Comparison of ENCODE assay signal across 8 mouse cellular contexts in the genomic region with DNA sequence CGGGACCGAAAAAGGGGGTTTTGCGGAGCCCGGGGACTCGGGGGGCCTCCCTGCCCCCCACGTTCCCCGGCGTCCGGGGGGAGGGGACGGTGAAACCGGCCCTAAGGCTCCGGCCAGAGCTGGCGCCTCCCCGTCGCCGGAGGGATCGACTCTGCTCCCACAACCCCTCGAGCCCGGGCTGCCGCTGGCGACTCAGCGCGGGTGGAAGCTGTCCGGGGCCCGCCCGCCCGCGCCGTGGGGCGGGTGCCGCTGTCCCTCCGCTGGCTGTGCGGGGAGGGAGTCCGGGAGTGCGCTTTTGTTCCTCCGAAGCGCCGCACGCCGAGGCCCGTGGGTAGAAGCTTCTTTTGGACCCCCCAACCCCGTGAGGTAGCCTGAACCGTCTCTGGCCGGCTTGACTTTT. TPM values are rescaled to one million over a fixed set of nuclear protein-coding genes. Genes with fewer than 3 reads are reported as not detected.
DNase-seq lines count a peak whose midpoint lies in the region; ATAC-seq lines count a peak whose summit lies in the region.

No protein-coding gene starts in this region.

- H3K9me3 ChIP-seq in hindbrain, embryonic 11.5 days (ENCODE audit: control insufficient read depth, low read length): no peaks in the 10 kb centered on the region
- no peaks in the 10 kb centered on the region for H3K9me3 ChIP-seq in liver, embryonic 12.5 days (replicated peaks)
- H3K9me3 ChIP-seq in neural tube, embryonic 13.5 days: no peaks in the 10 kb centered on the region

- peaks cover 3% of the 10 kb centered on the region; the same call in 1 of the 2 replicates for H3K4me1 ChIP-seq in hindbrain, embryonic 11.5 days (replicated peaks; ENCODE audit: control insufficient read depth, insufficient read depth, low read length)
- H3K4me1 ChIP-seq in liver, embryonic 12.5 days: peaks cover 27% of the 10 kb centered on the region
- H3K4me1 ChIP-seq in neural tube, embryonic 13.5 days (replicated peaks): peaks cover 24% of the 10 kb centered on the region

- 0 out of 2 replicates have a peak, but pooled peaks have one; percentile 35 for ATAC-seq in hindbrain, embryonic 11.5 days (ENCODE audit: low FRiP score)
- peak; percentile 66 for ATAC-seq in liver, embryonic 12.5 days
- ATAC-seq in neural tube, embryonic 13.5 days (ENCODE audit: low read depth): peak; percentile 24; the same call in 1 of the 2 replicates

- H3K27ac ChIP-seq in hindbrain, embryonic 11.5 days (ENCODE audit: low read depth, low read length): 0 out of 2 replicates have a peak overlapping the region, but pooled peaks have one; percentile 65
- peak overlapping the region; percentile 82 for H3K27ac ChIP-seq in liver, embryonic 12.5 days
- peak overlapping the region; percentile 83 for H3K27ac ChIP-seq in neural tube, embryonic 13.5 days (replicated peaks)

- 0% methylated on average over 39 of the region's 44 CpGs for WGBS in hindbrain, embryonic 11.5 days
- 1% methylated on average over 44 of the region's 44 CpGs for WGBS in liver, embryonic 12.5 days (ENCODE audit: insufficient replicate concordance)
- WGBS in neural tube, embryonic 13.5 days: 1% methylated on average over 44 of the region's 44 CpGs

- DNase-seq in adrenal gland, adult 18-20 months (ENCODE audit: low spot score in 2 of 2): peak; percentile 13 to 32
- no peak for DNase-seq in adrenal gland, adult 8-10 months
- DNase-seq in 3134 (ENCODE audit: extremely low read depth, insufficient read length, low spot score): peak; percentile 12
- peak; percentile 26 for DNase-seq in c-Kit-negative CD71-positive TER-119-positive erythroid progenitor cells, embryonic 14.5 days (ENCODE audit: low read depth, low spot score)
- peak; percentile 21 for DNase-seq in hindbrain, embryonic 11.5 days (ENCODE audit: low spot score)
- no peak for DNase-seq in layer of hippocampus, adult 8-10 months (ENCODE audit: low spot score in 2 of 2)

- H3K4me2 ChIP-seq in hindbrain, embryonic 11.5 days (replicated peaks; ENCODE audit: low read depth, low read length): peak overlapping the region; percentile 95
- H3K4me2 ChIP-seq in liver, embryonic 12.5 days: peak overlapping the region; percentile 95
- peak overlapping the region; percentile 98 for H3K4me2 ChIP-seq in neural tube, embryonic 13.5 days

- H3K9ac ChIP-seq in hindbrain, embryonic 11.5 days (ENCODE audit: low read depth, low read length): peak overlapping the region; percentile 87
- H3K9ac ChIP-seq in liver, embryonic 12.5 days: peak overlapping the region; percentile 96
- peak overlapping the region; percentile 97 for H3K9ac ChIP-seq in neural tube, embryonic 13.5 days

- H3K27me3 ChIP-seq in hindbrain, embryonic 11.5 days (ENCODE audit: control insufficient read depth, insufficient read depth, low read length): no peaks in the 10 kb centered on the region
- H3K27me3 ChIP-seq in liver, embryonic 12.5 days (replicated peaks): peaks cover 25% of the 10 kb centered on the region
- H3K27me3 ChIP-seq in neural tube, embryonic 13.5 days: peaks cover 15% of the 10 kb centered on the region; the same call in 1 of the 2 replicates

- peaks cover 7% of the 10 kb centered on the region; the same call in 1 of the 2 replicates for H3K36me3 ChIP-seq in hindbrain, embryonic 11.5 days (ENCODE audit: control insufficient read depth, insufficient read depth, low read length)
- peaks cover 37% of the 10 kb centered on the region for H3K36me3 ChIP-seq in liver, embryonic 12.5 days
- H3K36me3 ChIP-seq in neural tube, embryonic 13.5 days: peaks cover 36% of the 10 kb centered on the region

- H3K4me3 ChIP-seq in hindbrain, embryonic 11.5 days (ENCODE audit: low read depth, low read length): peak overlapping the region; percentile 100
- H3K4me3 ChIP-seq in liver, embryonic 12.5 days: peak overlapping the region; percentile 99
- peak overlapping the region; percentile 100 for H3K4me3 ChIP-seq in neural tube, embryonic 13.5 days

RNA-seq across cellular contexts. Expression of a gene that starts 0.7 kb away (rescaled TPM):
- total RNA-seq in adrenal gland, adult 18-20 months (2021): 10 to 100 TPM; 47.7 to 58.3 TPM
- 100 to 1,000 TPM in 1 of 4 experiments, 10 to 100 TPM in 3; 46.9 to 101 (median 65.6) TPM for total RNA-seq in adrenal gland, adult 8-10 months (2022)
- polyA plus RNA-seq in hindbrain, embryonic 11.5 days (2014; fragmentation: Nextera tagmentation; extraction: Ambion mirVana): 46.1 and 59.0 TPM in 2 replicates
- polyA plus RNA-seq in liver, embryonic 12.5 days (2016; fragmentation: Nextera tagmentation; extraction: Ambion mirVana): 29.7 and 31.3 TPM in 2 replicates
- 42.8 and 57.3 TPM in 2 replicates for polyA plus RNA-seq in neural tube, embryonic 13.5 days (2015; fragmentation: Nextera tagmentation; extraction: Ambion mirVana)
- total RNA-seq in layer of hippocampus, adult 8-10 months (2022): 100 to 1,000 TPM; 110 to 152 (median 139) TPM

Comparison
In these comparisons a context has a peak if more than half of its experiments do, and no peak if none do; other contexts are left out.
1. DNase-seq: peak in adrenal gland, adult 18-20 months (2 of 2), 3134 (single experiment), c-Kit-negative CD71-positive TER-119-positive erythroid progenitor cells, embryonic 14.5 days (single experiment) and hindbrain, embryonic 11.5 days (single experiment); none in adrenal gland, adult 8-10 months (single experiment) and layer of hippocampus, adult 8-10 months (0 of 2).
2. Peak in every context shown above with its lines, with median percentiles within 50 percentile points of each other: ATAC-seq, H3K27ac ChIP-seq, H3K4me2 ChIP-seq, H3K4me3 ChIP-seq and H3K9ac ChIP-seq.